Mouse (Mus musculus): ENCODE measurements at regions not wholly inside any gene's neighbourhood (a gene's known extent, or its start where the extent isn't known, plus 50 kb on each side); places are given as distances from the start of the nearest gene placed in this dataset.

- DNase-seq: no peak
- intact Hi-C loops (cut with DNase I): no loop called here
These were observed 534.8 kb upstream of the Gm26657 start for GRCm38 (mm10) chr4:56205069-56205468.

- intact Hi-C loops (cut with DNase I): no loop called here
- no peak for DNase-seq
These were observed 546.5 kb upstream of the Gm26657 start for GRCm38 (mm10) chr4:56193365-56193764.

GRCm38 (mm10) chr4:56192516-56192915, 547.4 kb upstream of the Gm26657 start:
- no peak for DNase-seq
- intact Hi-C loops (cut with DNase I): no loop called here

GRCm38 (mm10) chr4:56179566-56179965, 560.3 kb upstream of the Gm26657 start:
- no peak for DNase-seq
- intact Hi-C loops (cut with DNase I): no loop called here

GRCm38 (mm10) chr4:56178844-56179481, 560.9 kb upstream of the Gm26657 start:
- DNase-seq: no peak
- intact Hi-C loops (cut with DNase I): no loop called here

- DNase-seq: no peak
- intact Hi-C loops (cut with DNase I): no loop called here
These were observed 578.6 kb upstream of the Gm26657 start for GRCm38 (mm10) chr4:56161257-56161594.

- intact Hi-C loops (cut with DNase I): no loop called here
- no peak for DNase-seq
These were observed 579.2 kb upstream of the Gm26657 start for GRCm38 (mm10) chr4:56160551-56161256.

- intact Hi-C loops (cut with DNase I): no loop called here
- DNase-seq: no peak
These were observed 582.3 kb upstream of the Gm26657 start for GRCm38 (mm10) chr4:56157521-56158065.

GRCm38 (mm10) chr4:56150716-56151115, 589.2 kb upstream of the Gm26657 start:
- DNase-seq: peak; percentile 12 to 21
- intact Hi-C loops (cut with DNase I): no loop called here

- intact Hi-C loops (cut with DNase I): no loop called here
These were observed 596.0 kb upstream of the Gm26657 start for GRCm38 (mm10) chr4:56143827-56144226.

GRCm38 (mm10) chr4:56136837-56137236, 603.0 kb upstream of the Gm26657 start:
- intact Hi-C loops (cut with DNase I): no loop called here
- no peak for DNase-seq

More at GRCm38 (mm10) chr4:56143827-56144226, 596.0 kb upstream of the Gm26657 start:
- DNase-seq: no peak

GRCm38 (mm10) chr4:56134350-56134749, 602.1 kb upstream of the Klf4 start:
- intact Hi-C loops (cut with DNase I): no loop called here
- DNase-seq: no peak

GRCm38 (mm10) chr4:56127730-56128482, 595.6 kb upstream of the Klf4 start:
- intact Hi-C loops (cut with DNase I): no loop called here
- peak; percentile 32 to 34 for DNase-seq

GRCm38 (mm10) chr4:56124515-56124914, 592.2 kb upstream of the Klf4 start:
- intact Hi-C loops (cut with DNase I): no loop called here
- peak in 1 of 2 experiments; percentile 11 for DNase-seq

GRCm38 (mm10) chr4:56122198-56122597, 589.9 kb upstream of the Klf4 start:
- intact Hi-C loops (cut with DNase I): no loop called here
- no peak for DNase-seq

GRCm38 (mm10) chr4:56121664-56122063, 589.4 kb upstream of the Klf4 start:
- DNase-seq: no peak

GRCm38 (mm10) chr4:56120357-56120756, 588.1 kb upstream of the Klf4 start:
- DNase-seq: no peak
- intact Hi-C loops (cut with DNase I): no loop called here

More at GRCm38 (mm10) chr4:56121664-56122063, 589.4 kb upstream of the Klf4 start:
- intact Hi-C loops (cut with DNase I): no loop called here

- intact Hi-C loops (cut with DNase I): loop anchor here (5.0 kb wide), 2 partner anchors 466 to 581 kb away; partner anchors contain the start of gene Klf4
- DNase-seq: peak; percentile 91 to 92
These were observed 581.5 kb upstream of the Klf4 start for GRCm38 (mm10) chr4:56113701-56114196.

- intact Hi-C loops (cut with DNase I): loop anchor here (5.0 kb wide), 2 partner anchors 466 to 581 kb away; partner anchors contain the start of gene Klf4
- DNase-seq: no peak
These were observed 580.9 kb upstream of the Klf4 start for GRCm38 (mm10) chr4:56112931-56113700.

- no peak for DNase-seq
- intact Hi-C loops (cut with DNase I): no loop called here
These were observed 574.7 kb upstream of the Klf4 start for GRCm38 (mm10) chr4:56106962-56107361.
